Mouse (Mus musculus) thymus, adult 2 months (tissue): Measurements from ENCODE around the gene Car11. TPM values are rescaled to one million over a fixed set of nuclear protein-coding genes. Genes with fewer than 3 reads are reported as not detected.

Experiments used
- DNase-seq: peaks from one replicate; pipeline ENCODE4 v3.0.0; 2021
- H3K27ac ChIP-seq: fragments of 200-500 bp; 2 replicates; pipeline ENCODE4 v1.5.1; 2012; ENCODE audit warnings: low read length, control low read depth; ENCODE audit not compliant: control insufficient read depth, insufficient read depth
- H3K27me3 ChIP-seq: fragments of 200-500 bp; 2 replicates; pipeline ENCODE4 v1.6.1; 2012; ENCODE audit warnings: mild to moderate bottlenecking, low read length, moderate library complexity, mixed read lengths; ENCODE audit not compliant: control insufficient read depth, insufficient read depth
- H3K36me3 ChIP-seq: fragments of 200-500 bp; 2 replicates; pipeline ENCODE4 v1.6.1; 2012; ENCODE audit warnings: mild to moderate bottlenecking, low read length, moderate library complexity; ENCODE audit not compliant: control insufficient read depth, insufficient read depth
- H3K4me1 ChIP-seq: fragments of 200-500 bp; replicated peaks from 2 replicates; pipeline ENCODE4 v1.6.1; 2012; ENCODE audit warnings: low read length; ENCODE audit not compliant: control insufficient read depth, insufficient read depth
- H3K4me3 ChIP-seq: fragments of 200-500 bp; 2 replicates; pipeline ENCODE4 v1.5.1; 2012; ENCODE audit warnings: mild to moderate bottlenecking, low read length, control low read depth, moderate library complexity; ENCODE audit not compliant: control insufficient read depth, insufficient read depth
- CTCF ChIP-seq: fragments of 200-500 bp; IDR thresholded peaks from 2 replicates; pipeline ENCODE4 v1.5.1; 2012; ENCODE audit warnings: mild to moderate bottlenecking, control low read depth, low read length, moderate library complexity, borderline replicate concordance; ENCODE audit not compliant: control insufficient read depth, poor library complexity, insufficient read depth; ENCODE audit errors: extremely low read depth
- POLR2A ChIP-seq: fragments of 200-500 bp; IDR thresholded peaks from 2 replicates; pipeline ENCODE4 v1.6.1; 2012; ENCODE audit warnings: mild to moderate bottlenecking, low read length, control low read depth, moderate library complexity; ENCODE audit not compliant: control insufficient read depth, poor library complexity, insufficient read depth; ENCODE audit errors: extremely low read depth
- WGBS: fragments of 180-500 bp; shearing (Covaris S2); methylation state at CpG from one replicate; pipeline ENCODE4 v1.1.7; 2018; 5-methylcytosine and 5-hydroxymethylcytosine counted together
- polyA plus RNA-seq: library from polyadenylated mRNA; depleted of rRNA; stranded (reverse); fragments of >200 nt; gene quantifications from 2 replicates; pipeline ENCODE4 v1.2.3, GENCODE M21; 2012

Car11 gene
- polyA plus RNA-seq, 1 experiment, result 2.7 TPM

DNA sequence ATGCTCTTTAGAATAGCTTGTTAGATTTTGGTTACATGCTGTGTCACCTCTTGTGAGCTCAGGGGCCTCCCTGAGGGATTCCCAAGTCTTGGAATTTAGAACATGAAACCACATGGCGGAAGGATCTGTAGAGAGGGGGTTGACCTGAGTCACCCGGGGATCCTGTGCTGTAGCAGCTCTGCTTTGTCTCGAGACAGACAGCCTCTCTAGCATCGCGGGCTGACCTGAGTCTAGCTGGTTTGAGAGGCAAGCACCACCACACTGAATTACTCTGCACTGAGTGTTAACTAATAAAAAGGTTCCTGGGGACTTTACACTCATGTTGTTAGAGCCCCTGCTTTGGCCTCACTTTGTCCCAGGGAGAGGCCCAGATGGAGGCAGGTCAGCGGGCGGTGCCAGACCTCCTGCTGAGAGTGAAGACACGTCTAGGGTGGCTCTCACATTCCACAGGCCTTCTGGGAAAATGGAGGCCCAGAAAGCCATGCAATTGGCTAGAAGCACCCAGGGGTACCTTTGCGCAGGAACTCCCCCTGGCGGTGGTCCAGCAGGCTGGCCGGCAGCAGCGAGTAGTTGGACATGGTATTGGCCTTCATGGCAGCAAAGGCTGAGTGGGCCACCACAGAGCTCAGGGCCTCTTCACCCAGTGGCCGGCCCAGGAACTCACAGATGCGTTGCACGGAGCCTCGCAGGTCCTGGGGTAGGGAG, 31.2 kb downstream of the Car11 start:
- WGBS, result 65% methylated on average over 16 of the region's 16 CpGs
- H3K4me1 ChIP-seq, result peaks cover 32% of the 10 kb centered on the region
- no peak overlapping the region for H3K4me3 ChIP-seq
- H3K36me3 ChIP-seq, result no peaks in the 10 kb centered on the region
- no peak overlapping the region for H3K27ac ChIP-seq
- TF ChIP-seq CTCF, result peak; percentile 75; the same call in 1 of the 2 replicates
- no peak for TF ChIP-seq POLR2A
- peak; percentile 61 for DNase-seq
- no peaks in the 10 kb centered on the region for H3K27me3 ChIP-seq

DNA sequence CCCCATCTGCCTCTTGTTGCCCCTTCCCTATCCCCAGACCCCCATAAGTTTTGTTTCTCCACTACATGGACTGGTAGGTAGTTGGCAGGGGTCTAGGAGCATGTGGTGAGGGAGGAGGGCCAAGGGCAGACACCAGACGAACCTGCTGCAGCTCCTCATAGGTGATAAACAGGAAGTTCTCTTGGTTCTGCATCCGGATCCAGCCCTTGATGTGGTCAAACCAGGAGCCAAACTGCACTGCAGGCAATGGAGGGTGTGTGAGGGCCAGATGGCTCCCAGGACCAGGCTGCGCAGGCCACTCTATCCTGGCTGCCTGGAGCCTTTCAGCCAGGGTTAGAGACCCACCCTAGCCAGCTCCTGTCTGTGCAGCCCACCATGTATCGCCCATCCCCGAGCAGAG, 33.8 kb downstream of the Car11 start:
- no peaks in the 10 kb centered on the region for H3K27me3 ChIP-seq
- TF ChIP-seq POLR2A (peak; percentile 47; the same call in 1 of the 2 replicates), CTCF (no peak)
- no peaks in the 10 kb centered on the region for H3K36me3 ChIP-seq
- peak overlapping the region; percentile 90 for H3K27ac ChIP-seq
- no peak overlapping the region for H3K4me3 ChIP-seq
- WGBS, result 10% methylated on average over 5 of the region's 5 CpGs
- DNase-seq, result peak; percentile 83
- peaks cover 32% of the 10 kb centered on the region for H3K4me1 ChIP-seq

DNA sequence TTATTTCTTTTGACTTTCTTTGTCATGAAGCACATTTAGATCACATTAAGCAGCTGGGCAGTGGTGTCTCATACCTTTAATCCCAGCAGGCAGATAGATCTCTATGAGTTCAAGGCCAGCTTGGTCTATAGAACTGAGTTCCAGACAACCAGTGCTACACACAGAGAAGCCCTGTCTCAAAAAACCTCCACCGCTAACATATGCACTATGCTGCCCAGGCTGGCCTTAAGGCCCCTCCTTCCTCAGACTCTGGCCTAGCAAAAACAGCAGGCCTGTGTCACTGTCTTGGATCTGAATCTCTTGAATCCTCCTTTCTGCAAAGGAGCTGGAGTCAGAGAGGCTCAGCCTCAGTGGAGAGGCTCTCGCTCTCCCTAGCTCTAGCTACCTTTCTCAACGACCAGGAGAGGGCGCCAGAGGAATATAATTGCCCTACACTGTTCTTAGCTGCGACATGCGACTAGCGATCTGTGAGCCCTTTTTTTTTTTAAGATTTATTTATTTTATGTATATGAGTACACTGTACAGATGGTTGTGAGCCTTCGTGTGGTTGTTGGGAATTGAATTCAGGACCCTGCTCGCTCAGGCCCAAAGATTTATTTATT, 39.6 kb downstream of the Car11 start:
- Histone ChIP-seq H3K4me1 (peaks cover 16% of the 10 kb centered on the region), H3K27ac (no peak overlapping the region), H3K4me3 (no peak overlapping the region), H3K36me3 (no peaks in the 10 kb centered on the region), H3K27me3 (no peaks in the 10 kb centered on the region)
- DNase-seq, result peak; percentile 82
- TF ChIP-seq CTCF, result peak; percentile 45; the same call in 1 of the 2 replicates
- TF ChIP-seq POLR2A, result no peak
- WGBS, result 10% methylated on average over 9 of the region's 9 CpGs

DNA sequence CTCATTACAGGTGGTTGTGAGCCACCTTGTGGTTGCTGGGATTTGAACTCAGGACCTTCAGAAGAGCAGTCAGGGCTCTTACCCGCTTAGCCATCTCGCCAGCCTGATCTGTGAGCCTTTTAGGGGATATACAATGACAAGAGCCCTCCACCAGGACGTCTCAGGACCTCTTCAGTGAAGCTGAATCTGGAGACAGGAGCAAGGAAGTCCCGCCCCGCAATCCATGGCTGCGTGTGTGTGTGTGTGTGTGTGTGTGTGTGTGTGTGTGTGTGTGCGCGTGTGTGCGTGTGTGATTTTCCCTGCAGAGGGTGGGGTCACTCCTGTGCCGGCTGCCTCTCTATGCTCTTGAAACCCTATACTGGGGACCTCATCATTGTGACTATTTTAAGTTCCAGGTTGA, 40.2 kb downstream of the Car11 start:
- 76% methylated on average over 10 of the region's 10 CpGs for WGBS
- H3K4me3 ChIP-seq, result no peak overlapping the region
- TF ChIP-seq POLR2A (no peak), CTCF (no peak)
- no peak overlapping the region for H3K27ac ChIP-seq
- no peaks in the 10 kb centered on the region for H3K36me3 ChIP-seq
- peaks cover 16% of the 10 kb centered on the region for H3K4me1 ChIP-seq
- no peak for DNase-seq
- no peaks in the 10 kb centered on the region for H3K27me3 ChIP-seq

DNA sequence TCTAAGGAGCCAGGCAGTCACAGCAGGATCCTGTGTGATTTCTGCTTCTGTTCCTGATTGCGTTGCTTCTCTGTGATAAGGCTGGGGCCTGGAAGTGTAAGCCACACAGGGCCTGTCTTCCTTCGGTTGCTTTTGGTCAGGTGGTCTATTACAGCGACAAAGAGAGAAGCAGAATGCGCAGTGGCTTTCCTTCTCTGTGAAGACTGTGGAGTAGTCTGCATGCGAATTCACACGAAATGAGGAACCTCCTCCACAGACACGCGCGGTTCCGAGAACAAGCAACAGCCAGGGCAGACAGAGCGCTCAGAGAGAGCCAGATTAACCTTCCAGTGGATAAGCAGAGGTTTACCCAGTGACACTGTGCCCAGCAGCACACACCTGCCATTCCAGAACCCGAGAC, 41.7 kb downstream of the Car11 start:
- peaks cover 16% of the 10 kb centered on the region for H3K4me1 ChIP-seq
- no peak for DNase-seq
- peak overlapping the region; percentile 56 for H3K4me3 ChIP-seq
- TF ChIP-seq CTCF, result no peak
- WGBS, result 42% methylated on average over 12 of the region's 12 CpGs
- no peaks in the 10 kb centered on the region for H3K27me3 ChIP-seq
- H3K27ac ChIP-seq, result peak overlapping the region; percentile 47
- H3K36me3 ChIP-seq, result no peaks in the 10 kb centered on the region

DNA sequence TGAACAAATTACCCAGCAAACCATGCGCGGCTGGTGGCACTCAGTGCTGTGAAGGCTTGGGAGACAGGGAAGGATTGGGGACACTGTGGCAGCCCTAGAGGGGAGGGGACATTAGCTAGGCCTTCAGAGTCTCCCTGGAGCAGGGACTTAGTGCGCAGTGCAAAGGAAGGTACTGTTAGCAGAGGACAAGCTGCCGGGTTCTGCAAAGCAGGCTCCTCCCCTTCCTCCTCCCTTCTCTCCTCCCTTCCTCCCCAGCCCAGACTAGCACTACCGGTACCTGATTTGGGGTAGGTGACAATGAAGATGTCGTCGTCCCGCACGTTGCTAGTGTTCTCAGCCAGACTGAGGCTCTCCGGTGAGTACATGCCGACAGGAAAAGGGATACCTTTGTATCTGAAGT, 42.1 kb downstream of the Car11 start:
- no peak for TF ChIP-seq CTCF
- TF ChIP-seq POLR2A, result peak; percentile 60; the same call in 1 of the 2 replicates
- no peaks in the 10 kb centered on the region for H3K27me3 ChIP-seq
- 13% methylated on average over 11 of the region's 11 CpGs for WGBS
- H3K4me3 ChIP-seq, result peak overlapping the region; percentile 56
- peak overlapping the region; percentile 47 for H3K27ac ChIP-seq
- peak; percentile 59 for DNase-seq
- H3K4me1 ChIP-seq, result peaks cover 16% of the 10 kb centered on the region
- H3K36me3 ChIP-seq, result no peaks in the 10 kb centered on the region
